Mouse (Mus musculus) CH12.LX (cell line): ENCODE data around the gene Scamp5. TPM values are rescaled to one million over a fixed set of nuclear protein-coding genes. Genes with fewer than 3 reads are reported as not detected.

ENCODE experiments used
- DNase-seq: peaks from one replicate; pipeline ENCODE4 v3.0.0-alpha.2; 2013; ENCODE audit errors: extremely low read depth
- H3K27ac ChIP-seq: 2 replicates; pipeline ENCODE4 v1.5.1; 2012; ENCODE audit warnings: low read depth, mild to moderate bottlenecking, control low read depth, moderate library complexity; ENCODE audit not compliant: insufficient read depth
- H3K27me3 ChIP-seq: replicated peaks from 2 replicates; pipeline ENCODE3; 2012; ENCODE audit warnings: inconsistent platforms
- H3K36me3 ChIP-seq, 2 experiments: replicated peaks in 1 of 2; 2 replicates each; pipeline versions ENCODE3 to v1.6.1; 2012; ENCODE audit warnings: inconsistent platforms in 1 of 2, low read length in 1 of 2, mild to moderate bottlenecking in 1 of 2, mixed read lengths in 1 of 2, moderate library complexity in 1 of 2; ENCODE audit not compliant: control insufficient read depth in 1 of 2, insufficient read depth in 1 of 2
- H3K4me1 ChIP-seq, 2 experiments: 2 replicates each; pipeline ENCODE4 v1.6.1; 2012; ENCODE audit warnings: inconsistent platforms in 1 of 2, moderate library complexity in 1 of 2; ENCODE audit not compliant: insufficient read depth in 2 of 2, control insufficient read depth in 1 of 2
- H3K4me2 ChIP-seq: 2 replicates; pipeline ENCODE4 v1.6.1; 2012; ENCODE audit warnings: low read depth, mild to moderate bottlenecking, control low read depth; ENCODE audit not compliant: poor library complexity, insufficient read depth, severe bottlenecking
- H3K4me3 ChIP-seq, 3 experiments: fragments of 150-350 bp in 1 of 3; sonication (generic) in 1 of 3; replicated peaks in 1 of 3; 2 replicates each; pipeline versions ENCODE3 to v1.5.1; 2011 to 2012; ENCODE audit warnings: low read depth in 2 of 3, low read length in 2 of 3, mild to moderate bottlenecking in 2 of 3, moderate library complexity in 2 of 3, control low read depth in 1 of 3, improper control_type of control experiment in 1 of 3, inconsistent platforms in 1 of 3, mixed read lengths in 1 of 3; ENCODE audit not compliant: poor library complexity in 1 of 3
- H3K79me2 ChIP-seq: replicated peaks from 2 replicates; pipeline ENCODE4 v1.6.1; 2012; ENCODE audit warnings: mild to moderate bottlenecking, moderate library complexity; ENCODE audit not compliant: control insufficient read depth, poor library complexity, insufficient read depth, severe bottlenecking; ENCODE audit errors: extremely low read depth
- H3K9ac ChIP-seq: 2 replicates; pipeline ENCODE4 v1.6.1; 2012; ENCODE audit warnings: low read depth, mild to moderate bottlenecking, control low read depth, moderate library complexity; ENCODE audit not compliant: insufficient read depth
- H3K9me3 ChIP-seq: replicated peaks from 2 replicates; pipeline ENCODE3; 2012; ENCODE audit warnings: low read length, inconsistent platforms, mixed read lengths
- CTCF ChIP-seq, 2 experiments: IDR thresholded peaks in 1 of 2; conservative IDR thresholded peaks in 1 of 2; 2 replicates each; pipeline ENCODE4 v1.5.1; 2011 to 2012; ENCODE audit warnings: low read depth in 2 of 2, low read length in 2 of 2, improper control_type of control experiment in 1 of 2, inconsistent platforms in 1 of 2, mild to moderate bottlenecking in 1 of 2, moderate library complexity in 1 of 2
- E2F4 ChIP-seq: IDR thresholded peaks from 2 replicates; pipeline ENCODE4 v1.6.1; 2011; ENCODE audit warnings: low read depth, low read length, improper control_type of control experiment; ENCODE audit not compliant: insufficient replicate concordance
- IRF4 ChIP-seq: IDR thresholded peaks from 2 replicates; pipeline ENCODE4 v1.6.1; 2014; ENCODE audit warnings: low read depth, mild to moderate bottlenecking, inconsistent platforms, low read length, improper control_type of control experiment
- JUN ChIP-seq: IDR thresholded peaks from 2 replicates; pipeline ENCODE4 v1.6.1; 2011; ENCODE audit warnings: low read depth, mild to moderate bottlenecking, low read length, improper control_type of control experiment, moderate library complexity; ENCODE audit not compliant: insufficient read depth
- MAFK ChIP-seq: IDR thresholded peaks from 2 replicates; pipeline ENCODE4 v1.6.1; 2011; ENCODE audit warnings: low read length, improper control_type of control experiment; ENCODE audit not compliant: insufficient replicate concordance
- MAX ChIP-seq: IDR thresholded peaks from 2 replicates; pipeline ENCODE4 v1.6.1; 2011; ENCODE audit warnings: low read length, improper control_type of control experiment
- PAX5 ChIP-seq: IDR thresholded peaks from 2 replicates; pipeline ENCODE4 v1.6.1; 2012; ENCODE audit warnings: low read length, inconsistent platforms, mixed read lengths
- POLR2A ChIP-seq: IDR thresholded peaks from 2 replicates; pipeline ENCODE4 v1.6.1; 2011; ENCODE audit warnings: low read depth, mild to moderate bottlenecking, improper control_type of control experiment, low read length
- RAD21 ChIP-seq: IDR thresholded peaks from 2 replicates; pipeline ENCODE4 v1.6.1; 2011; ENCODE audit warnings: low read depth, mild to moderate bottlenecking, low read length, improper control_type of control experiment, moderate library complexity
- RCOR1 ChIP-seq: conservative IDR thresholded peaks from 2 replicates; pipeline ENCODE4 v1.6.1; 2012; ENCODE audit warnings: low read depth, mild to moderate bottlenecking, inconsistent platforms, low read length, improper control_type of control experiment
- dilution Hi-C: fragments of 300-500 bp; cut with MboI; formaldehyde crosslinking; loops from 2 replicates; pipeline ENCODE4 v1.14.3; 2020; ENCODE audit warnings: low sequenced_read_pairs; ENCODE audit not compliant: extremely low pct_unique_long_range_greater_than_20kb, extremely low pct_ligation_motif_present
- in situ Hi-C: fragments of 300-500 bp; cut with MboI; formaldehyde crosslinking; loops from 3 replicates; pipeline ENCODE4 v1.14.3; 2019; ENCODE audit warnings: low sequenced_read_pairs, low pct_ligation_motif_present, low pct_unique_long_range_greater_than_20kb, mixed read lengths
- polyA plus RNA-seq: library from polyadenylated mRNA; unstranded; fragments of >175 nt; gene quantifications from 2 replicates; pipeline ENCODE4 v1.2.1, GENCODE M21; 2012; ENCODE audit warnings: low read depth; ENCODE audit not compliant: insufficient read length
- total RNA-seq, 2 experiments: library from RNA; depleted of rRNA; stranded (reverse); fragments of 300-350 nt in 1 of 2; fragments of >200 nt in 1 of 2; gene quantifications; 2 replicates each; pipeline ENCODE4 v1.2.3; 2012 to 2014

Gene Scamp5
- total and polyA plus RNA-seq, 3 experiments, result 0.34 to 2.1 (median 0.99) TPM

DNA sequence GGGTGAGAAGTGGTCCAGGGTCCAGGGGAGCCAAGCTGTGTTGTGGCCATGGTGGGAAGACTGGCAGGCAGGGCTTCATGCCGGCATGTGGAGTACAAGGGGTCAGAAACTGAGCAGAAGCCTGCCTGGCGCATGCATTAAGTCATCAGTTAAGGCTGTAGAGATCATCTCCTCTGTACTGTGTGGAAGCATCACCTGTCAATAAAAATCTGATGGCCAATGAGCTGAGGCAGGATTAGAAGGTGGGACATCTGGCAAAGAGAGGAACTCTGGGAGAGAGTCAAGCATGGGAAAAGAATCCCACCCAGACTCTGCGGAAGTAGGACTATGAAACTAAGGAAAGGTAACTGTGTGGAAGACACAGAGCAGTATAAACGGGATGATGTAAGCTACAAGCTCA lies 14.3 kb downstream of the Scamp5 start:
- Histone ChIP-seq H3K27ac (no peak overlapping the region), H3K4me3 (no peak overlapping the region), H3K4me1 (no peaks in the 10 kb centered on the region), H3K27me3 (peaks cover 6% of the 10 kb centered on the region), H3K4me2 (no peak overlapping the region), H3K9ac (no peak overlapping the region), H3K9me3 (peaks cover 12% of the 10 kb centered on the region), H3K79me2 (no peaks in the 10 kb centered on the region), H3K36me3 (no peaks in the 10 kb centered on the region)
- DNase-seq, result no peak
- in situ Hi-C loops (no loop called here), dilution Hi-C loops (no loop called here)
- TF ChIP-seq PAX5 (no peak), IRF4 (no peak), RCOR1 (no peak), JUN (no peak)

DNA sequence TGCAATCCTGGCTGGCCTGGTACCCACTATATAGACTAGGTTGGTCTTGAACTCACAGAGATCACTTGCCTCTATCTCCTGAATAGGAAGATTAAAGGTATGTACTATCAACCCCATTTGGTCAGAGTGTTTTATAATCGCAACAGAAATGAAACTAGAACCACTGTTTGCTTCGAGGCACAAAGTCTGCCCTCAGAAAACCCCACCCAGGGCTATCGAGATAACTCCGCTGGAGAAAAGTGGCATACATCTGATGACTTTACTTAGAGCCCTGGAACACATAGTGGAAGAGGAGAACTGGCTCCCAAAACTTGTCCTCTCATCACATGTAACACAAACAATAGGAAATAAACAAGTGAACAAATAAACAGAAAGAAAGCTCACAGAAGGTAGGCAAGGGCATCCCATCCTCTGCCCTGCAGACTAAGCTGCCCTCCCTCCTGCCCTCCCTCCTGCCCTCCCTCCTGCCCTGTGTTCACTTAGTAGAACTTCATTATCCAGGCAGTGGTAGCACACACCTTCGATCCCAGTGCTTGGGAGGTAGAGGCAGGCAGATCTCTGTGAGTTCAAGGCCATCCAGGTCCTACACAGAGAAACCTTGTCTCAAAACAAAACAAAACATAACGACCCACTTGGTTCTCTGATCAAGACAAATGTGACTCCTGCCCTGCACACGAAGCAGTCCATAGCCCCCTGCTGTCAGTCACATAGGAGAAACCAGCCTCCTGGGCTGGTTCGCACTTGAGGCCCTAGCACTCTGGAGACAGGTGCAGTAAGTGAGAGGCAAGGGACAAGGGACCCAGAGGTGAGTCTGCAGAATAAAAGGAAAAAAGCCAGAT lies 15.0 kb downstream of the Scamp5 start:
- no peak for DNase-seq

DNA sequence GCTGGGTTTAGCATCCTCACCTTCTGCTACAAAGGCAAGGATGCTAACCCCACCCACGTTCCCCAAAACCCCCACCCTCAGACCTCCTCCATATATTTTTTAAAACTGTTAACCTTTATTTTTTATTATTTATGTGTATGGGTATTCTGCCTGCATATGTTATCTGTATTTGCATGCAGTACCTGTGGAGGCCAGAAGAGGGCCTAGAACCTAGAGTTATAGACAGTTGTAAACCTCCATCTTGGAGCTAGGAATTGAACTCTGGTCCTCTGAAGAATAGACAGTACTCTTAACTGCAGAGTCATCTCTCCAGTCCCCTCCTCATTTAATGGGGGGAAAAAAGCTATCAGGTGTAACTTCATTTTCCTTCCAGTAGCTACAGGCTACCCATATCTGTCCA lies 18.1 kb downstream of the Scamp5 start:
- Histone ChIP-seq H3K79me2 (no peaks in the 10 kb centered on the region), H3K9ac (no peak overlapping the region)
- in situ Hi-C loops, result loop anchor here (10.0 kb wide), 1 partner anchor 55 kb away; the partner anchor contains the start of gene Rpp25
- TF ChIP-seq MAFK (no peak), E2F4 (no peak), POLR2A (no peak), CTCF (conservative IDR thresholded peaks at IDR 0.05 in 1 of 2, IDR thresholded peaks at IDR 0.05 in 1 of 2; ENCODE audit: low read depth in 2 of 2, low read length in 2 of 2) (peak; percentile 29 to 46; a peak in 2 of 4 replicates), RAD21 (peak; percentile 0)
- TF ChIP-seq, all 38 proteins: peak for 2
- no peak for DNase-seq
- H3K9me3 ChIP-seq, result no peaks in the 10 kb centered on the region
- no peak overlapping the region for H3K4me3 ChIP-seq
- H3K27ac ChIP-seq, result no peak overlapping the region
- dilution Hi-C loops, result no loop called here
- H3K4me1 ChIP-seq, result no peaks in the 10 kb centered on the region
- H3K4me2 ChIP-seq, result no peak overlapping the region
- no peaks in the 10 kb centered on the region for H3K36me3 ChIP-seq
- peaks cover 6% of the 10 kb centered on the region for H3K27me3 ChIP-seq

More for the DNA sequence above, 15.0 kb downstream of the Scamp5 start:
- Histone ChIP-seq H3K27me3 (peaks cover 7% of the 10 kb centered on the region), H3K79me2 (no peaks in the 10 kb centered on the region), H3K4me1 (no peaks in the 10 kb centered on the region), H3K4me3 (no peak overlapping the region), H3K4me2 (peak overlapping the region; percentile 14; the same call in 1 of the 2 replicates), H3K36me3 (no peaks in the 10 kb centered on the region), H3K9me3 (peaks cover 7% of the 10 kb centered on the region), H3K27ac (no peak overlapping the region), H3K9ac (no peak overlapping the region)
- in situ Hi-C loops, result no loop called here
- TF ChIP-seq MAX, result no peak
- dilution Hi-C loops, result no loop called here
